Mouse (Mus musculus) mature B cell (primary cell): Measurements from ENCODE around the gene Ntn4.
"Not testable (repeated sequence)": the region's sequence is repeated elsewhere in the genome, so short reads cannot be mapped to it uniquely, and the experiment has no call there.

Experiments used
- in situ Hi-C: fragments of 300-500 bp; cut with MboI; formaldehyde crosslinking; loops from 2 replicates; pipeline ENCODE4 v1.14.3; 2019

The Ntn4 gene

DNA sequence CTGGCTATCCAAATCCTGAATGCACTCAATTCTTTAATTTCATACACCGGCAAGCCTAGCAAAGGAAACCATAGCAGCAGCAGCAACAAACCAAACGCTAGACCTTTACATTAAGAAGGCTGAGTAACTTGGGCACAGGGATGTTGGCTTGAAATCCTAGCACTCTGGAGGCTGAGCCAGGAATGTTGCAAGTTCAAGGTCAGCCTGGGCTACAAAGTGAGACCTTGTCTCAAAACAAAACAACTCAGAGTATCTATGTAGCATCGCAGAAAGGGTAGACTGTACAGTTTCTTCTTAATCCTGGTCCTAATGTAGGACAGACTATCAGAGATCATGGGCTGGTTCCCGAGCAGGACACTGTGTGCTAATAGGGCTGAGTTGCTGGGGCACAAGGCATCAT is 43.4 kb downstream of the Ntn4 start:
- in situ Hi-C loops: no loop called here

DNA sequence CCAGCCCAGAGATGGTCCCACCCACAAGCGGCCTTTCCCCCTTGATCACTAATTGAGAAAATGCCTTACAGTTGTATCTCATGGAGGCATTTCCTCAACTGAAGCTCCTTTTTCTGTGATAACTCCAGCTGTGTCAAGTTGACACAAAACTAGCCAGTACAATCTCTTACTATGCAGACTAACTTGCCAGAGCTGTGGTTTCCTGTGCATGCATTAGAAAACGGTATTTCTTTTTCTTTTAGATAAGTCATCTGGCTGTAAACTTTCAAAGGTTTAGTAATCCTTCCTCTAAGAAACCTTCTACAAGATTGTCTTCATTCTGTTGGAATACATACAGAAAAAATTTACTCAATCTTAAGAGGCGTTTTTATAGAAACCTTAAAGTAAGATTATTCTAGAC is 44.9 kb downstream of the Ntn4 start:
- in situ Hi-C loops: not testable (repeated sequence)

DNA sequence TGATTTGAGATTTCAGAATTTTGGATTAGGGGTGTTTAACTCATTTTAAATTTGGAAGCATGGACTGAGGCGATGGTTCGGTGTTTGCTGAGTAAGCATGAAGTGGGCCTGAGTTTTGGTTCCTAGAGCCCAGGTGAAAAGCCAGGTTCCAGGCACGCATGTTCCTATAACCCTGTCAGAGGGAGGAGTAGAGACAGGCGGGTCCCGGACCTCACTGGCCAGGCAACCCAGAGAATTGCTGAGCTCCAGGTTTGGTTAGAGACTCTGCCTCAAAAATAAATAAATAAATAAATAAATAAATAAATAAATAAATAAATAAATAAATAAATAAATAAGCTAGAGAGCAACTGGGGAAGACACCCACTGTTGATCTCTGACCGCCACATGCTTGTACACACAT is 46.1 kb downstream of the Ntn4 start:
- in situ Hi-C loops: no loop called here

DNA sequence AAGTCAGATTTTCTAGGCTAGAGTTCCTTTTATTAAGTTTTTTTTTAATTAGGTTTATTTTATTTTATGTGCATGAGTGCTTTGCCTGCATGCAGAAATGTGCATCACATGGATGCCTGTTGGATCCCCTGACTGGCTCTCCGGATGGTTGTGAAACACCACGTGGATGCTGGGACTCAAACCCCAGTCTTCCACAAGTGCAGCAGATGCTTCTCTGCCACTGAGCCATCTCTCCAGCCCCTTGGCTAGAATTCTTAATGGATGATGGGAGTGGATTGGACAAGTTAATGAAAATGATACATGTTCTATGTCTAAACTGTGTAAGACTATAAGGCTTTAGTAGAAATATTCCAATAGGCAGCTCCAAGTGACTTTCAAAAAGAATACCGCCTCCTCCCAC is 47.3 kb downstream of the Ntn4 start:
- in situ Hi-C loops: no loop called here

DNA sequence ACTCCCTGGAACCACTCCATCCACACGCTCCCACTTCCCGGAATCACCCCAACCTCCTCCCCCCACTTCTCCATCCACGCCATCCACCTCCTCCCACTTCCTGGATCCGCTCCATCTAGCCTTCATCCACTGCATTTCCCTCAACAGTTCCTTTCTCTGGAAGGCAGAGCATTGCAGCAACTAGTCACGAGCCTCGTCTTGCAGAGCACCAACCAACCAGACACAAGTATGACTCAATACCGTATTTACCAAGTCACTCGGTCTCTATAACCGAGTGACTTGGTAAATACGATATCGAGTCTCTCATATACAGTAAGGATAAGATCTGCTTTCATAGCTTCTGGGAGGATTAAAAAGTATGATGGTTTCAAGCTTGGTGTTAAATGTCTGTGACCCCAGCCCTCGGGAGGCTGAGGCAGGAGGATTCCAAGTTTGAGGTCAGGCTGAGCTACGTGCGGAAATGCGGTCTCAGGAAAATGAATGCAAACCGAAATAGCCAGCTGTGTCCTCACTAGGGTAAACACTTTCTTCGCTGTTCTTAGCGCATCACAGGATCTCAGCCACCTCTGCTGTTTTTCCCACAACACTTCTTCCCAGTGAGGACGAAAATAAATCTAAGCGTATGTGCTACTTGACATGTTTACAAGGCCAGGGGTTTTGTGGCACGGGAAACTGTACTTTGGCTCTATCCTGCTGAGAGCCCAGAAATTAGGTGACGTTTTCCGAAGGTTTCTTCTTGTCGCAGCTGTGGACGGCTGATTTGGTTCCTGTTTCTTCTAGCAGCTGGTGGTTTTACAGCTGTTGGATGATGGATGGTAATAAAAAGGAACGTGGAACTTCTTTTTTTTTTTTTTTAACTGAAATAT is 48.1 kb downstream of the Ntn4 start:
- in situ Hi-C loops: no loop called here

DNA sequence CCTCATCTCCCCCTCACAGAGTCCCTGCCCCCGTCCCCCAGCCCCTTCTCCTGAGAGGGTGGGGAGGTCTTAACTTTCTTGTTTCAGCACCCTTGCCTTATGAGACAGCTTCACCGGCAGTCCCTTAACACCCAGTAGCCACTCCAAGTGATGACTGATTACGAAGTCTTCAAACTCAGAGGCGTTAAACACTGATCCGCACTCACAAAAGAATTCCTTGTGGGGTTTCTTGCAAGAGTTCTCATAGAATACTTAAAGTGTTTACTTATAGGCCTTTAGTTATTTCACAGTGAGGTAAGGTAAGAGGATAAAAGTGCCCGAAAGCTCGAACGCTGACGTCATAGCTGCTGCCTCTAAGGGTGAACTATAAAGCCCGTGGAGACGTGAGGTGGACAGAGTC is 50.9 kb downstream of the Ntn4 start:
- in situ Hi-C loops: no loop called here

DNA sequence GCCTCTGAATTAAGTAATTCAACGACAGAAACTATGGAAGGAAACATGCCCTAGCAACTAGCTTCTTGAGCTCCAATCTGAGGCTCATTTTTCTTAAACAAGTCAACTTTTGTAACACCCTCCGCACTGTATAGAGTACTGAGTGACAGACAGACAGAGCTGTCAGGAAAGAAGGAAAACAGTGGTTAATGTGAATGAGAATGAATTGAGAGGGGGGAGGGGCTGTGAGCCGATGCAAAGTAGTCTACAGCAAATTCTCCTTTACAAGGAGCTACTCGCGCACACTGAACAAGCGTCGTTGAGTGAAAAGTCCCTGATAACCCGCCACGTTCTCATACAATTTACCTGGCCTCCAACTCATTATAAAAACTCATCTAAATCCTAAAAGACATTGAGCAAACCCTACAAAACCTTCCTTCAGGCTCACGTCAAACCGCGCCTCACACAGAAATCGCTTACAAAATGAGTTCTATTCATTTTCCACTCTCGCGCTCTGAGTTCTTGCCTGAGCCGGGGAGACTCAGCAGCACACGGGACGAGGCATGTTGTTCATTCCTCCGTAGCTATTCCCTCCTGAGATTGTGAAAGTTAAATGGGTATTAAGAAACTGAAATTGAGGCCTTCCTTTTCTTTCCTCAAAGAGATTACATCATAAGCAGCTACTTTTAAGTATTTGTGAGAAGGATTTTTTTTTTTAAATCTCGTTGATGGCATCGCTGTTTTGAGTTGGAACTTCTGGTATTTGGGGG is 54.7 kb downstream of the Ntn4 start:
- in situ Hi-C loops: no loop called here

DNA sequence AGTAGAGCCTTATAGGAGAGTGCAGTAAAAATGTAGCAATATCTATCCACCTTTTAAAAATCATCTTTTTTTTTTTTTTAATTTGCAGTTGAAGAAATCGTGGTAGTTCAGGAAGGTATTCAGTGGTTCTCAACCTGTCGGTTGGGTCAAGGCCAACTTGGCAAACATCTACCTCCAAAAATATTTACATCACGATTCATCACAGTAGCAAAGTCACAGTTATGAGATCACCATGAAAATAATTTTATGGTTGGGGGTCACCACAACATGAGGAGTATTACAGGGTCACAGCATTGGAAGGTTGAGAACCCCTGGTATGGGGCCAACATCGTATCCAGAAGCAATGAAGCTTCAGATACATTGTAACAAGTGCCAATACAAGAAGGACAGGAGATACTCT is 55.5 kb downstream of the Ntn4 start:
- in situ Hi-C loops: no loop called here

DNA sequence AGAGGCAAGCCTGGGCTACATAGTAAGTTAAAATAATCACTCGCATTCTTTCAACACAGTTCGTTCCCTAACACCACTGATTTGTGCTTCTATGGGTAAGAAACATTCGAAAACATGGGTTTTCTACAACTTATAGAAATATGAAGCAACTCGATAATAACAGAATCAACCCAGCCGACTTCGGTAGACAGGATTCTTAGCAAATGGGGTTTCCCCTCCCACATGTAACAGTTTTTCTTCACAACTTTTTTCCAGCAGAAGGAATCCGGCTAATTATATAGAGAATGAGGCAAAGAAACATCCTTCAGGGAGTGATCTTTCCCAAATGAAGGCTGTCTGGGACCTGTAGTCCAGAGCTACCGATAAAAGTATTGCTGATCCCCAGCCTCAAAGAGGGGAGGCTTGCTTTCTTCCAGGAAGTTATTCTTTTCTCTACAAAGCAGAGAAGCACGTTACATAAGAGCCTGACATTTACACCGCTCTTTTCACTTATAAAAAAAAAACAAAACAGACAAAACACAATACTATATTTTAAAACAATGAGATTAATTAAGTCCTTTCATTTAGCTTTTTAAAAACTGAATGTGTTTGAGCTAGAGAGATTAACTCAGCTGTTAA is 57.5 kb downstream of the Ntn4 start:
- in situ Hi-C loops: no loop called here

DNA sequence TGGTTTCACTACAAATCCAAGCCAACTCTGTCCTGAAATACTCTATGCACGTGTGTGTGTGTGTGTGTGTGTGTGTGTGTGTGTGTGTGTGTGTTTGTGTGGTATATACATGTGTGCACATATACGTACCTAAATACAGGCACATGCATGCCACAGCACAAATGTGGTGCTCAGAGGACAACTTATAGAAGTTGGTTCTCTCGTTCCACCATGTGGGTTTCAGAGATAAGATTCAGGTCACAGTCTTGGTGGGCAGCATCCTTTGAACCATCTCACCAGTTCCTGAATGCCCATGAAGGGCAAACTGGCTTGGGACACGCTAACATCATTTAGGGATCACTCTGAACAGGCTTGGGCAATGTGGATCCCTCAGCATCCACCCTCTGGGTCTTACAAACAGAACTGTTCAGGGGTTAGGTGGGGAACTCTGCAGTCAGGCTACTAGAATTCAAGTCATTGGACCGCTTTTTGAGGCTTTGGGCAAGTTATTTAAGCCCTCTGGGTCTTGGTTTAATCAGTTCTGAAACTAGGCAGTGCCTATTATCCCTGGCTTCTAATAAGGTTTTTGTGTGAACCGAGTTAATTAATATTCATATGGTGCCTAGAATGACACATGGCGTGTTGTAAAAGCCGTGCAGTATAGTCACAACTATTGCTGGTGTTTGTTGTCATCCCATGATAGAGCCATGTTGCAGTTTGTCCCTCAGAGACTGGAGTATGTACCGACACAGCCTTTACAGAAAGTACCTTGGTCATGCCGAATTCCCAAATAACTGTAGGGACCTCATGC is 59.4 kb downstream of the Ntn4 start:
- in situ Hi-C loops: no loop called here

DNA sequence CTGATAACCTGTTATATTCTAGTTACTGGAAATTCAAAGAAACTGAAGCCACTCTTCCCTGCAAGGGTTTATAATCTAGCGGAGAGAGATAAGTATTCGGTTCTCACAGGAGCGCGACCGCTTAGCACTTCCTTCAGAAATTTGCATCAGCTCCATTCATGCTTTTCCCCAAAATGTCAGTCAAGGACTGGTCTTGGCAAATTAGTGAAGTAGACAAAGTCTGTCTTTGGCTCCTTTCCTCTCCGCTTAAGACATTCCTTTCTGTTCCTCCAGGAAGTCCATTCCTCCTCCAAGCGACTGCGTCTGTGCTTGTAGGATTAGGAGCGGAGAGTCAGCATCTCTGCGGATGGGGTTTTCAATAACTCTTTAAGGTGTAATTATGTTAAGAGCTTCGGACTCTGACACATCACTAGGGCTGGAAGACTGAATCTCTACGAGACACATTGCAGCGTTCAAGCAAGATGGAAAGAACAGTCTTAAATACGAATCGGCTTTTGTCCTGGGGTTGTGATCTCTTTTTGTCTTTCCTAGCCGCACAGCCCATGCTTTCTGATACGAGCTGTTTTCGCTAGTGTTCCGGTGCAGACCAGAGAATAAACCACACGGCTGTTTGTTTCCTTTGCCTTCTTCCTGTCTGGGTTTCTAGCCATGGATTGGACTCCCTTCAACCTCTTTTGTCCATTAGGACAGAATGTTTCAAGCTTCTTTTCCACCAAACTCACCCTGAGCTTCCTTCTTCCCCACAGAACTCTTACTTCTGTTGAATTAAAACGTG is 60.3 kb downstream of the Ntn4 start:
- in situ Hi-C loops: no loop called here

DNA sequence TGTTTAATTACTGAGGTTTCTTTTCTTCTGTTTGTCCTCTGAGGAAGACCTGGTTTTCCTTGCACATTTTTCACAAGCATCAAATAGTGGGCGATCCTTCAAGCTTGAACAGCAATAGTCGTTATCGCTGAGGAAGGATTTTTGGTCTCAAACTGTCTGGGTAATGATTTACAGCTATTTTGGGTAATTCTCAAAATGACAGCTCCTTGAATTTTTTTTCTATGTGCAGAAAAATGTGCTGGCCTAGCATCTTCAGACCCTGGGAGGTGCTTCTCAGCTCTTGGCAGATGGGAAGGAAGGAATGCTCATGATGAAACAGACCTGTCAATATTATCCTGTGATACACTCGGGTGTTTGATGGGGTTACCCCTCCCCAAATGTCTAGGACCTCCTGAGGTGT is 63.5 kb downstream of the Ntn4 start:
- in situ Hi-C loops: no loop called here

DNA sequence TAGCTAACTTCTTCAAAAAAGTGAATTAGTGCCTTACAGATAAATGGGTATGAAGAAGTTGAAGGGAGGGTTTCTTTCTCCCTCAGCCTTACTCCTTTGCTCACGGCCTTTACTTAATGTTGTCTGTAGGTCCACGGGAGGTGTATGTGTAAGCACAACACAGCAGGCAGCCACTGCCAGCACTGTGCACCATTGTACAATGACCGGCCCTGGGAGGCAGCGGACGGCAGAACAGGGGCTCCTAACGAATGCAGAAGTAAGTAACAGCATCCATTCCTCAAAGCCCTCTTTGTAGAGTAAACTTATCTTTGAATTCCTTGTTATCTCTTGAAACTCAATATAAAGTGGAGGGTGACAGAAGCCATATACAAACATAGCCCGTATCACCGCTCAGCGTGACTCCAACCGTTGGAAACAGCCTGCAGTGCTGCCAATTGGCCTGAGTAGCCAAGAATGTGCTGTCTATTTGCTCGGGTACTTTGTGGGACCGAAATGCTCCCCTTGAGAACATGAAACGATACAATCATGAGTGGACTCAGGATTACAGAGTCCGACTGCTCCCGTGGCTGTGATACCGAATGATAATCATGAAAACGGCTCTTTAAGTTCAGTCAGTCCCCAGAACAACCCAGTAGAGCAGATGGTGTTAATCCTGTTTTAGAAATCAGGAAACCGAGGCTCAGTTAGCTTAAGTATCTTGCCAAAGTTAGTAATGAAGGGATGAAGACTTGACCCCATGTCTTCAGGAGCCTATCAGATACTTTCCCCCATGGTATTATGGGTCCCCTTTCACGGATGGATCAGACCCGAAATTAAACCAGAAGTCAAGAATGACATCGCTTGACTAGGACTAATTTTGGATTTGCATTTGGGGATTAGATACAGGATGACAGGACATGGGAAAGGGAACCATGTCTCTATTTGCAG is 66.9 kb downstream of the Ntn4 start:
- in situ Hi-C loops: no loop called here

DNA sequence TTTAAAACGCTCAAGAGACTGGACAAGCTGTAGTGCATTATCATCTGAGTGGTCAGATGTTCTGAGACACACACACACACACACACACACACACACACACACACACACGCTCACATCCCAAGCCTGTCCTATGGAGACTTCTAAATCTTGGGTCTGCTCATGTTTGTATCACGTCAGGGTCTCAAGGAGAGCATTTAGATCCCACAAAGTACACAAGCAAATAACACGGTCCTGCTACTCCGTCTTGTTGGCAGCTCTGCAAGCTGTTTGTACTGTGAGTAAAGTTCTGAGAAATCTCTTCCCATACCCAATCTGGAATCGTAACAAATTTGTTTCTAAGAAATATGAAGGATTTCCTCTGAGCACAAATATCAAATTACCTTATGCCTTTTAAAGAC is 67.6 kb downstream of the Ntn4 start:
- in situ Hi-C loops: no loop called here

DNA sequence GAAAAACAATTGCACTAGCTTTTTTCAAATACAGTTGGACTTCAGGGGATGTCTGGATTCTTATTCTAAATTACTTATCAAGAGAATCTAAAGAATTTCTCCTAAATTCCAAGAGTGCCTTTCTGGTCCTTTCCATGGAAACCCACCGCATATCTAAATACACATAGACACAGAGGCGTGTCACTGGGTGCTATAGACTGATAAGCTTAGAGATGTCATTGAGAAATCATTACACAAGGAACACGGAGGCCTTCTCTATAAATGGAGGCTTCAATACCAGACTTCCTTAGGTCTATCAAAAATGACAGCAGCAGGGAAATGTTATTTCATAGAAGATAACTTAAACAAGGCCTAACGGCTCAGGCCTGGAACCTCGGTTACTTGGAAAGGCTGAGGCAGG is 68.0 kb downstream of the Ntn4 start:
- in situ Hi-C loops: no loop called here

DNA sequence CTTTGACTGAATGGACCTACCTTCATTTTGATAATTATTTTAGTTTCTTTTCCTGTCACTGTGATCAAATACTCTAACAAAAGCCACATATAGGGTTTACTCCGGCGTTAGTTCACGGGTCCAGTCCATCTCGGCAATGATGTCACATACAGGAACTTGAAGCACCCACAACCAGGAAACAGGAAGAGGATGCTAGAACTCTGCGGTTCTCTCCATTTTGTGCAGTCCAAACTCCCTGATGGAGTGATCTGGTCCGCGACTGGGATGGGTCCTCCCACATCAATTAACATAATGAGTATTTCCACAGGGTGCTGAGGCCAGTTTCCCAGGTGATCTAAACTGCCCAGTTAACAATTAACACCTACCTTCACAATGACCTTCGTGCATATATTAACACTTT is 69.1 kb downstream of the Ntn4 start:
- in situ Hi-C loops: no loop called here

DNA sequence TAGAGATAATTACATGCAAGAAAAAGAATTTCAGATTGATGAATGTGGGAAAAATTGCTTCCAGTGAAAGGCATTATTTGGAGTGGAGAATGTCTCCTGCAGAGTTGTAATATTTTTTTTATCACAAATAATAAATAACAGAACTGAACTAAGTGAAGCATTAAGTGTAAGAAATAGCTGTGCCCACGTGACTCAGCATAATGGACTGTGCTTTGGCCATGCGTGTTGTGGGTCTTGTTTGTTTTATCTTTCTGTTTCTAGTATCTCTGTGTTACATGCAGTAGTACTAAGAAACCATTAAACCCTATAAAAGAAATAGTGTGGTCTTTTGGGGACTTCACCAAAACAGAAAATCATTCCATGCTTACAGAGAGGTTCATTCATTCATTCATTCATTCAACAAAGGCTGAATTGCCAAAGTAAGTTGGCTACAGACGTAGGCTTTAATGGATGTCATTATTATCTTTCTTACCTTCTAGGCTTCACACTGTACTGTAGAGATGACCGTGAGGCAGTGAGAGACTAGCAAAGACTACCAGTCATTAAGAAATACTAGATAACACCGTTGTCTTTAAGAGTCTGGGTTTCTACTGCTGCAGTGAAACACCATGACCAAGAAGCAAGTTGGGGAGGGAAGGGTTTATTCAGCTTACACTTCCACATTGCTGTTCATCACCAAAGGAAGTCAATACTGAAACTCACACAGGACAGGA is 81.3 kb downstream of the Ntn4 start:
- in situ Hi-C loops: no loop called here

DNA sequence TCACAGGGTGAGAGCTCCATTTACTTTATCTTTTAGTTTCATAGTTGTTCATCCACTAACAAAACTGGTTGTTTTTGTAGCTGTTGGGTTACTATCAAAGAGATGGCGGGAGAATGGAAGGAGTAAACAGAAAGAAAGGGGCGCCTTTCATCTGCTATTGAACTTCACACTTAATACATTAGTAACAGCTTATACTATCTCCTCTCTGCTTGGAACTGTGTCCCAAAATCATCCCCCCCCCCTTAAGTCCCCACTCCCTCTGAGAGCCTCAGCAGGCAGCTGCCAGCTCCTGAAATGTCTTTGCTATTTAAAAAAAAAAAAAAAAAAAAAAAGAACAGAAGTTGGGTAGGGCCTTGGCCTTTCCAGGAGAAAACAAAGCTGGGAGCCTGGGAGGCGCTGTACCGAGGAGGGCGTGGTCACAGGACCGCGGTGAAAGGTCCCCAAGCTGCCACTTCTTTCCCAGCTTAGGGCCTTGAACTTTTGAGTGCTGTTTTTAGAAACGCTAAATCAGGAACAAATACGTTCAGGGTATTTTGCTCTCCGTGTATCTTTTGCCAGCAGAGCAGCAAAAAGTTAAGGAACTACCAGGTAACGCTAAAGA is 83.6 kb downstream of the Ntn4 start:
- in situ Hi-C loops: no loop called here

DNA sequence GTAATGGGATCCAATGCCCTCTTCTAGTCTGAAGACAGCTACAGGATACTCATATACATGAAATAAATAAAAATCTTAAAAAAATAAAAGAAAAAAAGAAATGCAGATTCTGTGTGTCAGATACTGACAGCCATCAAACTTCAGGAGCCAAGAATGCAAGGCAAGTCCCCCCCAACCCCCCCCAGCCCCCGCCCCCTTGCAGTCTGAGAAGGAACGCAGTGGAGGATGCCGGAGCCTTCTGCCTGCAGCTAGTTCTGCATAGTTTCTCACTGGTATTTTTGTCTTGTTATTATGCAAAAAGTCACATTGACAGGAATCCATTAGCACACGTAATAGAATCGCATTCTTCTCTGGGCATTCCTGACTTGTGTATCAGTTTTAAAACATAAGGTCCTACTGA is 87.7 kb downstream of the Ntn4 start:
- in situ Hi-C loops: no loop called here
